Mouse (Mus musculus) kidney, adult 9 months (tissue): ENCODE measurements around the gene Mindy4.

Experiments used
- DNase-seq: peaks from one replicate; pipeline ENCODE4 v3.0.0; 2022

Mindy4 gene

GRCm38 (mm10) chr6:55202913-55203910 is at the start of gene Mindy4:
TSS of gene Mindy4 (plus strand) at chr6:55203383.
- peak; percentile 94 for DNase-seq

GRCm38 (mm10) chr6:55159256-55159655 is 43.9 kb upstream of the Mindy4 start:
- no peak for DNase-seq

GRCm38 (mm10) chr6:55161311-55161761 is 41.8 kb upstream of the Mindy4 start:
- no peak for DNase-seq

GRCm38 (mm10) chr6:55163046-55163584 is 40.1 kb upstream of the Mindy4 start:
- DNase-seq = no peak

GRCm38 (mm10) chr6:55166777-55167463 is 36.3 kb upstream of the Mindy4 start:
- DNase-seq = peak; percentile 81

- no peak for DNase-seq
These were observed 33.4 kb upstream of the Mindy4 start for GRCm38 (mm10) chr6:55169818-55170217.

- DNase-seq = no peak
These were observed 31.5 kb upstream of the Mindy4 start for GRCm38 (mm10) chr6:55171638-55172037.

GRCm38 (mm10) chr6:55173171-55173570 is 30.0 kb upstream of the Mindy4 start:
- DNase-seq = no peak

- DNase-seq = peak; percentile 67
These were observed 29.2 kb upstream of the Mindy4 start for GRCm38 (mm10) chr6:55173941-55174349.

- DNase-seq = peak; percentile 84
These were observed 28.4 kb upstream of the Mindy4 start, which contains the start of gene Inmt for GRCm38 (mm10) chr6:55174741-55175181. TSS of gene Inmt (minus strand) at chr6:55175043.

GRCm38 (mm10) chr6:55175456-55175855 is 27.7 kb upstream of the Mindy4 start:
- peak; percentile 77 for DNase-seq

- DNase-seq = peak; percentile 92
These were observed 27.3 kb upstream of the Mindy4 start for GRCm38 (mm10) chr6:55175892-55176291.

GRCm38 (mm10) chr6:55177060-55177732 is 26.0 kb upstream of the Mindy4 start:
- DNase-seq = no peak

- peak; percentile 82 for DNase-seq
These were observed 23.6 kb upstream of the Mindy4 start for GRCm38 (mm10) chr6:55179560-55179959.

GRCm38 (mm10) chr6:55182655-55183430 is 20.3 kb upstream of the Mindy4 start:
- peak; percentile 92 for DNase-seq

- DNase-seq = peak; percentile 54
These were observed 15.4 kb upstream of the Mindy4 start for GRCm38 (mm10) chr6:55187827-55188226.

- peak; percentile 69 for DNase-seq
These were observed 13.8 kb upstream of the Mindy4 start for GRCm38 (mm10) chr6:55189406-55189805.

GRCm38 (mm10) chr6:55191537-55191936 is 11.6 kb upstream of the Mindy4 start:
- DNase-seq = no peak

- DNase-seq = no peak
These were observed 10.0 kb upstream of the Mindy4 start for GRCm38 (mm10) chr6:55193171-55193570.

- no peak for DNase-seq
These were observed 4.1 kb upstream of the Mindy4 start for GRCm38 (mm10) chr6:55199047-55199446.

- no peak for DNase-seq
These were observed 748 bp downstream of the Mindy4 start for GRCm38 (mm10) chr6:55203931-55204330.

GRCm38 (mm10) chr6:55207786-55208185 is 4.6 kb downstream of the Mindy4 start:
- DNase-seq = no peak
